Mouse (Mus musculus): ENCODE data around the gene Btrc. TPM values are rescaled to one million over a fixed set of nuclear protein-coding genes. Genes with fewer than 3 reads are reported as not detected.
"Not testable (repeated sequence)": the region's sequence is repeated elsewhere in the genome, so short reads cannot be mapped to it uniquely, and the experiment has no call there.

The Btrc gene
- total and polyA plus RNA-seq, 3 experiments, result 10.4 to 20.4 (median 19.6) TPM

DNA sequence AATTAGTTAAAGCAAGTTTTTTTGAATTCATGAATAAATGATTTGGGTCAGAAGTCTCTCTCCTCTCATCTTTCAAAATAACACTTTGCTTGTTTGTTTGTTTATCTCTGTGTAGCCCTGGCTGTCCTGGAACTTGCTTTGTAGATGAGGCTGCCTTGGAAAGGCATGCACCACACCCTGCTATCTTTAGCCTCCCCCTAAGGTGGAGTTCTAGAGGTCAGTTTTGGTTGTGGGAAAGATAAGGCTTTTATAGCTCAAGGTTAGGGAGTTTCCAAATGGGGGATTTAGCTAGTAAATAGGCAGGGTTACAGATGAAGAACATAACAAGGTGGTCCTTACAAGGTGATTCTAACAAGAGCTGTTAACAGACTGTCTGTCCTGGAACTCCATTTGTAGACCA is 3.0 kb upstream of the Btrc start:
- Histone ChIP-seq H3K36me3 (ENCODE audit: control insufficient read depth, insufficient read depth, low read length) (peaks cover 3% of the 10 kb centered on the region; the same call in 1 of the 2 replicates), H3K27me3 (ENCODE audit: control insufficient read depth, insufficient read depth, low read length) (no peaks in the 10 kb centered on the region), H3K4me3 (no peak overlapping the region), H3K4me1 (ENCODE audit: control insufficient read depth, insufficient read depth, low read length) (peaks cover 2% of the 10 kb centered on the region), H3K27ac (no peak overlapping the region), H3K79me2 (replicated peaks; ENCODE audit: control insufficient read depth, insufficient read depth, low read length) (peaks cover 5% of the 10 kb centered on the region; the same call in 1 of the 2 replicates), H3K9ac (ENCODE audit: low read depth, low read length) (no peak overlapping the region)
- DNase-seq, result no peak
- intact Hi-C loops (cut with DNase I), result loop anchor here (5.0 kb wide), 2 partner anchors 77 to 133 kb away; no protein-coding TSS in a partner anchor
- TF ChIP-seq CTCF (IDR thresholded peaks at IDR 0.05), result no peak
- no peak for TF ChIP-seq EP300 (IDR thresholded peaks at IDR 0.05; ENCODE audit: insufficient read depth, low read depth, low read length)
- TF ChIP-seq POLR2A (IDR thresholded peaks at IDR 0.05; ENCODE audit: insufficient read depth, low read depth, low read length), result no peak

DNA sequence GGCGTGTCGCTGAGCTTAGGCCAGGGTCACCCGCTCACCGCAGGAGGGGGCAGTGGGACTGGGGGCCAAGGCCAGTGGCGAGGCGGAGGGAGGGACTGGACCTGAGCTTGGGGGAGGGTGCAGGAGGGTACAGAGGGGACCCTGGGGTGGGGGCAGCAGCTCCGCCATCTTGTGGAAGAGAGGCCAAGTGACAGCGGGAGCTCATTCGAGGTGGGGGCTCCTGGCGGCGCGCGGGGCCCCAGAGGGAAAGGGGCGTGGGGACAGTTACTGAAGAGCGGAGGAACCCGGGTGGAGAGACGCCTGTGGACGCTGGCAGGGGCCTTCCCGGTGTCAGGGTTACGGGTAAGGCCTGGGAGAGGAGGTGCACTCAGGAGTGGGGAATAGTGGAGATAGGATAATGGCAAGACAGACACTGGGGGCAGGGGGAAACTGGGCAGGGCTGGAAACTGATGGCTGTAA is 428 bp downstream of the Btrc start:
- intact Hi-C loops (cut with DNase I), result loop anchor here (5.0 kb wide), 2 partner anchors 73 to 137 kb away; no protein-coding TSS in a partner anchor
- Histone ChIP-seq H3K9ac (ENCODE audit: low read depth, low read length) (peak overlapping the region; percentile 97), H3K4me1 (ENCODE audit: control insufficient read depth, insufficient read depth, low read length) (peaks cover 7% of the 10 kb centered on the region), H3K4me3 (peak overlapping the region; percentile 82), H3K79me2 (replicated peaks; ENCODE audit: control insufficient read depth, insufficient read depth, low read length) (peaks cover 13% of the 10 kb centered on the region), H3K27ac (peak overlapping the region; percentile 89), H3K36me3 (ENCODE audit: control insufficient read depth, insufficient read depth, low read length) (peaks cover 6% of the 10 kb centered on the region; the same call in 1 of the 2 replicates), H3K27me3 (ENCODE audit: control insufficient read depth, insufficient read depth, low read length) (no peaks in the 10 kb centered on the region)
- under 1% methylated on average over 20 of the region's 20 CpGs for WGBS
- no peak for DNase-seq
- TF ChIP-seq EP300 (IDR thresholded peaks at IDR 0.05; ENCODE audit: insufficient read depth, low read depth, low read length), result no peak
- TF ChIP-seq CTCF (IDR thresholded peaks at IDR 0.05), result peak; percentile 45
- no peak for TF ChIP-seq POLR2A (IDR thresholded peaks at IDR 0.05; ENCODE audit: insufficient read depth, low read depth, low read length)

DNA sequence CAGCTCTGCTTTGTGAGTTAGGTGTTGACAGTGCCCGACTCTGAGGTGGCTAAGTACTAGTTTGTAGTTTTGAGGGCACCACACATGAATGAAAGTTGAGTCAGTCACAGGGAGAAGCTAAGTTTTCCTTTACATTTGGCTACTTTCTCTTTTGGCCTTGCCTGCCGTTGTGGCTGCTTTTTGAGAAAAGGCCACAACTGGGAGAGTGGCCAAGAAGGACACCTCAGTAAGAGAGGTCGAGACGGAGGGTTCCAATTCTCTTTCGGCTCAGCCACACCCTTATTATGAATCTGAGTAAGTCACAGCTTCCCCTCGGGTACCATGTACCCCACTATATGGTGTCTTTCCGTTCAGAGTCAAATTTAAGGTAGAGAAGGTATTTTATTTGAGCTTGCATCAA is 3.1 kb downstream of the Btrc start:
- no peak for TF ChIP-seq CTCF (IDR thresholded peaks at IDR 0.05)
- TF ChIP-seq POLR2A (IDR thresholded peaks at IDR 0.05; ENCODE audit: insufficient read depth, low read depth, low read length), result no peak
- TF ChIP-seq EP300 (IDR thresholded peaks at IDR 0.05; ENCODE audit: insufficient read depth, low read depth, low read length), result no peak
- Histone ChIP-seq H3K36me3 (ENCODE audit: control insufficient read depth, insufficient read depth, low read length) (peaks cover 6% of the 10 kb centered on the region; the same call in 1 of the 2 replicates), H3K27me3 (ENCODE audit: control insufficient read depth, insufficient read depth, low read length) (no peaks in the 10 kb centered on the region), H3K27ac (no peak overlapping the region), H3K4me1 (ENCODE audit: control insufficient read depth, insufficient read depth, low read length) (peaks cover 7% of the 10 kb centered on the region), H3K79me2 (replicated peaks; ENCODE audit: control insufficient read depth, insufficient read depth, low read length) (peaks cover 13% of the 10 kb centered on the region), H3K9ac (ENCODE audit: low read depth, low read length) (no peak overlapping the region), H3K4me3 (no peak overlapping the region)
- intact Hi-C loops (cut with DNase I), result no loop called here
- DNase-seq, result no peak
- WGBS, result 53% methylated on average over 7 of the region's 7 CpGs

DNA sequence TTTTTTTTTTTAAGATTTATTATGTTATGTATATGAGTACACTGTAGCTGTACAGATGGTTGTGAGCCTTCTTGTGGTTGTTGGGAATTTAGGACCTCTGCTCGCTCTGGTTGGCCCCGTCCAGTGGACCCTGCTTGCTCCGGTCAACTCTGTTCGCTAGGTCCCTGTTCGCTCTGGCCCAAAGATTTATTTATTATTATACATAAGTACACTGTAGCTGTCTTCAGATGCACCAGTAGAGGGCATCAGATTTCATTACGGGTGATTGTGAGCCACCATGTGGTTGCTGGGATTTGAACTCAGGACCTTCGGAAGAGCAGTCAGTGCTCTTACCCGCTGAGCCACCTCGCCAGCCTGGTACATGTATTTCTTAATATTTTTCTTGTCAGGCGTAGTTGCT is 21.3 kb downstream of the Btrc start:
- H3K4me3 ChIP-seq, result not testable (repeated sequence)
- intact Hi-C loops (cut with DNase I), result loop anchor here (5.0 kb wide), 1 partner anchor 47 kb away; no protein-coding TSS in a partner anchor
- 98% methylated on average over 10 of the region's 10 CpGs for WGBS

DNA sequence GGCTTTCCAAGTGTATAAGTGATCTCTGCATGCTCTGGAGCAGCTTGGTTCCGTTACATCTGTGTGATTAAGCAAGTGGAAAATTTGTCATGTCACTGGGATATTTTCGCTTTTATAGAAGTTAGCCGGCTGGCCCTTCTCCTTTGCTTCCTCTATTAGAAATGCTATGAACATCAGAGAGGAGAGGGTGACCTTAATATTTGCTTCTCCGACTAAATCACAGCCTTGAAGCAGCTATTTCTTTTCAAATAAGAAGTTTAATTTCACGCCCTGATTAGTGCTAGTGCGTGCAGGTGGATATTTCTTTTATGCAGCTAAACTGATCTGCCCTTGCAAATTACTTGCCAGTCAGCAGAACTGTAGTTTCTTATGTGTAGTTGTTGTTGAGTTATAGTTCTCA is 25.0 kb downstream of the Btrc start:
- Histone ChIP-seq H3K79me2 (replicated peaks; ENCODE audit: control insufficient read depth, insufficient read depth, low read length) (0 out of 2 replicates have a peak, but pooled peaks cover 2% of the 10 kb centered on the region), H3K9ac (ENCODE audit: low read depth, low read length) (no peak overlapping the region), H3K27me3 (ENCODE audit: control insufficient read depth, insufficient read depth, low read length) (no peaks in the 10 kb centered on the region), H3K4me3 (no peak overlapping the region), H3K27ac (no peak overlapping the region), H3K4me1 (ENCODE audit: control insufficient read depth, insufficient read depth, low read length) (peaks cover 1% of the 10 kb centered on the region; the same call in 1 of the 2 replicates), H3K36me3 (ENCODE audit: control insufficient read depth, insufficient read depth, low read length) (peaks cover 6% of the 10 kb centered on the region)
- intact Hi-C loops (cut with DNase I), result loop anchor here (5.0 kb wide), 1 partner anchor 44 kb away; no protein-coding TSS in a partner anchor
- TF ChIP-seq EP300 (IDR thresholded peaks at IDR 0.05; ENCODE audit: insufficient read depth, low read depth, low read length) (no peak), POLR2A (IDR thresholded peaks at IDR 0.05; ENCODE audit: insufficient read depth, low read depth, low read length) (no peak), CTCF (IDR thresholded peaks at IDR 0.05) (no peak)
- WGBS, result 82% methylated on average over 6 of the region's 6 CpGs
- DNase-seq, result no peak

More for the DNA sequence above, 21.3 kb downstream of the Btrc start:
- not testable (repeated sequence) for H3K4me1 ChIP-seq (ENCODE audit: control insufficient read depth, insufficient read depth, low read length); H3K27me3 ChIP-seq (ENCODE audit: control insufficient read depth, insufficient read depth, low read length); H3K9ac ChIP-seq (ENCODE audit: low read depth, low read length); H3K27ac ChIP-seq; H3K36me3 ChIP-seq (ENCODE audit: control insufficient read depth, insufficient read depth, low read length); DNase-seq; H3K79me2 ChIP-seq (replicated peaks; ENCODE audit: control insufficient read depth, insufficient read depth, low read length)
- TF ChIP-seq CTCF (IDR thresholded peaks at IDR 0.05), result peak; percentile 38

DNA sequence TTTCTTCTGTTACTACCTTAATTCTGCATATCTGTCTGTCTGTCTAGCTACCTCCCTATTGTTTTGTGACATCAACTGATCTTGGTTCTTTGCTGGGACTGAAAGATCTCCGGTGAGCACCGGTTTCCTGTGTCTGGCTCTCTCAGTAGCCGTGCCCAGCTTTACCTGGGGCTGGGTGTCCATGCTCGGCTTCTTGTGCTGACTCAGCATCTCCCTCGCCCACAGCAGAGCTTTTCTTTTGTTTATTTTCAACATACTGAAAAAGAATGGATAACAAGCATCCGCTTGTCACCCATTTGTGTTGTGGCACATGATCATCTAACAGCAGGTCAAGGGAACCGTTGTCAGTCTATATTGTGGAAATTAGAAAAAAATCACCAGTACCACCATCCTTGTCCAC is 30.5 kb downstream of the Btrc start:
- peaks cover 1% of the 10 kb centered on the region; the same call in 1 of the 2 replicates for H3K4me1 ChIP-seq (ENCODE audit: control insufficient read depth, insufficient read depth, low read length)
- DNase-seq, result no peak
- 84% methylated on average over 7 of the region's 7 CpGs for WGBS
- intact Hi-C loops (cut with DNase I), result no loop called here
- H3K27ac ChIP-seq, result no peak overlapping the region
- no peak overlapping the region for H3K9ac ChIP-seq (ENCODE audit: low read depth, low read length)
- H3K4me3 ChIP-seq, result no peak overlapping the region
- H3K27me3 ChIP-seq (ENCODE audit: control insufficient read depth, insufficient read depth, low read length), result no peaks in the 10 kb centered on the region
- no peaks in the 10 kb centered on the region for H3K79me2 ChIP-seq (replicated peaks; ENCODE audit: control insufficient read depth, insufficient read depth, low read length)
- peaks cover 6% of the 10 kb centered on the region for H3K36me3 ChIP-seq (ENCODE audit: control insufficient read depth, insufficient read depth, low read length)
- no peak for TF ChIP-seq CTCF (IDR thresholded peaks at IDR 0.05)
- no peak for TF ChIP-seq EP300 (IDR thresholded peaks at IDR 0.05; ENCODE audit: insufficient read depth, low read depth, low read length)
- no peak for TF ChIP-seq POLR2A (IDR thresholded peaks at IDR 0.05; ENCODE audit: insufficient read depth, low read depth, low read length)

Data from heart, adult 2 months (tissue).